Mouse (Mus musculus) adrenal gland, adult 8-10 months (tissue): ENCODE measurements around the gene Gm21974. TPM values are rescaled to one million over a fixed set of nuclear protein-coding genes. Genes with fewer than 3 reads are reported as not detected.
"Not testable (repeated sequence)": the region's sequence is repeated elsewhere in the genome, so short reads cannot be mapped to it uniquely, and the experiment has no call there.

Experiments
- DNase-seq: peaks from one replicate; pipeline ENCODE4 v3.0.0; 2022
- total RNA-seq, 4 experiments: library from RNA; stranded (reverse); gene quantifications; 2 replicates each; pipeline ENCODE4 v1.2.4; 2022

The Gm21974 gene
- total RNA-seq, 4 experiments from 2014 or later, result 0.38 TPM; not detected in 3

DNA sequence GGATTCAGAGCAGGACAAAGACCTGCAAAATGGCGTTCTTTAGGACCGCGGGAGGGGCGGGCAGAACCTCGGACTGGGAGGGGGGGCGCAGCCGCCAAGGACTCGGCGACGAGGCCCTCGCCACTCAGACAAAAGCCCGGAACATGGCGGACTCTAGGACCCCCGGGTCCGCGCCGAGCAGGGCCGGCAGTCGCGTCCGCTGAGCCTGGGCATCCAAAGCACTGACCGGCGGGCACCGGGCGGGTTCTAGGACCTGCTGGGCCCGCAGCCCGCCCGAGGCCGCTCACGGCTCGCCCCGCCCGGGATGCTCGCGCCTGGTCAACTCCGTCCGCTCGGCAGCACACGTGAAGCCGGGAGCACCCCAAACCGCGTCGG lies 19.6 kb downstream of the Gm21974 start:
- DNase-seq, result peak; percentile 87

- DNase-seq, result no peak
These were observed 20.2 kb downstream of the Gm21974 start for GRCm38 (mm10) chr7:127874812-127875626.

- no peak for DNase-seq
These were observed 25.0 kb downstream of the Gm21974 start for GRCm38 (mm10) chr7:127870136-127870821.

GRCm38 (mm10) chr7:127869149-127869810 lies 26.0 kb downstream of the Gm21974 start:
- DNase-seq, result no peak

DNA sequence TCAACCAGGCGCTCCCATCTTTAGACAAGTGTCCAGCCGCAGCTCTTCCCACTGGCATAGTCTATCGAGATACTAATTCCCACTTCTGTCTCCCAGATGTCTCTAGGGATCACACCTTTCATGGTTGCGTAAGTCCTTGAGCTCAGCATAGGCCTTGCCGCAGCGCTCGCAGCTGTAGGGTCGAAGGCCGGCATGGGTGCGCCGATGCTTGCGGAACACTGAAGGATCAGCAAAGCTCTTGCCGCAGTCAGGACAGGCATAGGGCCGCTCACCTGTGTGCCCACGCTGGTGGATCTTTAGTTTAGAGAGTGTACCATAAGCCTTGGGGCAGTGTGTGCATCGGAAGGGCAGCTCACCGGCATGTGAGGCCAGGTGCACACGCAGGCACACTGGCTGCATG lies 27.6 kb downstream of the Gm21974 start:
- DNase-seq, result no peak

DNA sequence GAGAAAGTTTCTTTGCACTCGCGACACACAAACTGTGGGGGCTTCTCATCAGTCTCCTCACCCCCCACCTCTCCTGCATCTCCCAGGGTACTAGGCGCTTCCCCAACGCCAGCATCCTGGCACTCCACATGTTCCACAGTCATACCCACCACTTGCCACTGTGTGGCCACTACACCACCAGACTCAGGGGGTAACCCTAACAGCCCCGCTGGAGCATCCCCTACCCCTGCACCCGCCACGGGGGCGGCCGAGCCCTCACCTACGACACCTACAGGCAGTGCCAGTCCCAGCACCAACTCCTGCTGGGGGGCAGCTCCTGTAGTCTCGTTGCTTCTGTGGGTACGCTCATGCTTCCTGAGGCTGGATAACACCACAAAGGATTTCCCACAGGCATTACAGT lies 28.8 kb downstream of the Gm21974 start:
- no peak for DNase-seq

- no peak for DNase-seq
These were observed 37.0 kb downstream of the Gm21974 start for GRCm38 (mm10) chr7:127858258-127858657.

DNA sequence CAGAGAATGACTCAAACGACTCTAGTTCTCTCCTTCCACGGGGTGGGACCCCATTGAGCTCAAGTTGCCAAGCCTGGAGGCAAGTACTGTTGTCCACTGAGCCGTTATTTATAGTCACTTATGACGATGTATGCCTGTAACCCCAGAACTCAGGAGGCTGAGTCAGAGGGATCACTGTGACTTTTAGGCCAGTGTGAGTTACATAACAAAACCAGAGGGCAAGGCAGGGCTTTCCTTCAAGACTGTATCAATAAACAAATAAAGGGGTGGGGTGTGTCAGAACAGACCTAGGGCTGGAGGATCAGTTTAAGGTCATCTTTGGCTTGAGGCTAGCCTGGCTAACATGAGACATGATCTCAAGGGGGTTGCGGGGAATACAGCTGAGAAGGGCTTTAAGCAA lies 44.3 kb downstream of the Gm21974 start:
- DNase-seq, result no peak

DNA sequence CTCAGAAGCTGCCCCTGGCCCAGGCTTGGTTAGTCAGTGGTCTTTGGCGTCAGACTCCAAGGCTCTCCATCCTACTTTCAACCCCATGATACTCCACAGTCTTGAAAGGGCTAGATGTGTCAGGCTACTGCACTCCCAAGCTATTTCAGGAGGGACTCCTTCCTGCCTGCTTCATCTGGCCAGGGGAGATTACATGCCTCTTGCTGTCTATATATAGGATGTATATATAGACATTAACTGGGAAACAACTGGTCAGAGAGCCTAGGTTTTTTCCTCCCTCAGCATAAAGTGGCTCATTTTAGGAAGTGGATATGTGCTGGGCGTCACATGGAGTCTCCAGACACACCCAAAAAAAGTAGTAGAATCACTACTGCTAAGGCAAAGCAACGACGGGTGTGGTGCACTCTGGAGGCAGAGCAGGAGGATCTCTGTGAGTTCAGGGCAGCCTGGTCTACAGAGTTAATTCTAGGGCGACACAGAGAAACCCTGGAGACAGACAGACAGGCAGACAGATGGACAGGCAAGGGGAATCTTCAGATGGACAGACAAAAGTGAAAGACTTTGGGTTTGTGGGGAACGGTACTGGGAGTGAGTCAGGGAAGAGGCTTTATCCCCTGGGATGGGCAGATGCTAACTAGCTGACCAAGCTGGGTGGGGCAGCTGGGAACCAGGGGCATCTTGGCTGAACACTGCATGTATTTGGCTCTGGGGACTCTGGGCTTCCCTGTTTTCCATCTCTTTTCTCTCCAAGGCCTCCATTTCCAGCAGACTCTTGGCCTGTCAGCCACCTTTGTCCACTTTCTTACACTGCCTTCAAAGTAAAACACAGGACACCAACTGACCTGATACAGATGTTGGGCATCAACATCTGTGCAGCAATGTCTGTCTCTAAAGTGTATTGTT lies 45.0 kb downstream of the Gm21974 start:
- DNase-seq, result no peak

DNA sequence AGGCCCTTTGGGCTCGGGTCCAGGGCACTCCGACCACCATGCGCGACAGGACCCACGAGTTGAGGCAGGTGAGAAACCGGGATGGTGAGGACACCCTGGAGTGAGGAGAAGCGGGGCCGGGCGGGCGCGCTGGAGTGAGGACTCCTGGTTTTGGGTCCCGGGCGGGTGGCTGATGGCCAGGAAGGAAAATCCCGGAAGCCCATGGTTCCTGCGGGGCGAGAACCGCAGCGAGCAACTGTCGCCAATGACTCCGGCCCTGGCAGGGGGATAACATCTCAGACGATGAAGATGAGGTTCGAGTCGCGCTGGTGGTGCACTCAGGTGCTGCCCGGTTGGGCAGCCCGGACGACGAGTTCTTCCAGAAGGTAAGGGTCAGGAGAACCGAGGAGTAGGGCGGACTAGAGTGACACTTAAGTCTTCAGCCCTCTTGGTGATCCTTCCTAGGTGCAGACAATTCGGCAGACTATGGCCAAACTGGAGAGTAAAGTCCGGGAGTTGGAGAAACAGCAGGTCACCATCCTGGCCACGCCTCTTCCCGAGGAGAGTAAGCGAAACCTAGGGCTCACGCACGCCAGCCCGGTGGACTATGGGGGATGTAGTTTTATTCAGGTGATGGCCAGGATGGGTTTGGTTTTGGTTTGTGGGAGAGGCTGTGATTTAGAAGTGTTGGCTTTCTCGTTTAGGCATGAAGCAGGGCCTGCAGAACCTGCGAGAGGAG lies 53.1 kb downstream of the Gm21974 start:
- peak; percentile 82 for DNase-seq

GRCm38 (mm10) chr7:127841340-127842000 lies 53.8 kb downstream of the Gm21974 start:
- peak; percentile 93 for DNase-seq

DNA sequence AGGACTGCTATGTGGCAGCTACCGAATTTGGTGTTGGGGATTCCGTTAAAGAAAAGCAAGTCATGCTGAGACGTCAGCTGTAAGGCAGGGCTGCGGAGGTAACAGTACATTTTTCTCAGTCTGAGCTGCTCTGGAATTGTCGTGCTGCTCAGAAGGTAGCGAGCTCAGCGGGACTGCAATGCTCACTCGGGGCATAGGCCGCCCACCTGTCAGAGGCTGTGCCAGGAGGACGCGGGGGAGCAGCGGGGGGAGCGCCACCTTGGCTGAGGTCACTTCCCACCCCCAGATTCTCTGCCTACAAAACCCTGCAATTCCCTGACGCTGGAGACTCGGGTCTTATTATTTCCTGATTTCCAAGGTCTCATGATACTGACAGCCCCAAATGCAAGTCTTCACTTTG lies 54.4 kb downstream of the Gm21974 start:
- peak; percentile 52 for DNase-seq

GRCm38 (mm10) chr7:127840031-127840430 lies 55.2 kb downstream of the Gm21974 start:
- DNase-seq, result not testable (repeated sequence)

DNA sequence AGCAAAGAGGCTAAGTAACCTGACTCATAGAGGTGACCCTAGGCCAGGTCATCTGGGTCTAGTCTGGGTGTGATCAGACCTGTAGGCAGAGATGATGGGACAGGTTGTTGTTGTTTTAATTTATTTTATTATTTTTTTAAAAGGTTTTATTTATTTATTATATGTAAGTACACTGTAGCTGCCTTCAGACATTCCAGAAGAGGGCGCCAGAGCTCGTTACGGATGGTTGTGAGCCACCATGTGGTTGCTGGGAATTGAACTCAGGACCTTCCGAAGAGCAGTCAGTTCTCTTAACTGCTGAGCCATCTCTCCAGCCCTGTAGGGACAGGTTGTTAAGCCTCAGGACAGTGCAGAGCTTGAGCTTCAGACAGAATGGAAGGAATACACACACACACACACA lies 57.4 kb downstream of the Gm21974 start:
- not testable (repeated sequence) for DNase-seq

DNA sequence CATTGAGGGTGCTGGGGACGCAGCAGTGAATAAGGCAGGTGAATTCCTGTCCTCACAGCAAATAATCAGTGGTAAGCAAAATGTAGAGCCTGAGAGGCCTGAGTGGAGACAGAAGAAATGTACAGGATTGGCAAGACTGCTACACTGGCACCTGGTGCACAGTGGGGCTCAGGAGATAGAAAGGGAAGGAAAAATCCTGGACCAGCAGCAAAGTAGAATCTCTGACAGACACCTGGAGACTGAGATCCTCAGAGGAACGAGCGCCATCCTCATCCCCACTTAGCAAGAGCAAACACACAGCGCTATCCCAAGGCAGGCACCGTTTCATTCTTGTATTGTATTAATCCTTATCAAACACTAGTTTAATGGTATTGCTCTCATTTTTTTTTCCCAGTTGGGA lies 57.8 kb downstream of the Gm21974 start:
- DNase-seq, result no peak

Other genes starting within 250 kb of the Gm21974 start
- gene Bcl7c, start 186.5 kb downstream of the Gm21974 start, total RNA-seq, result 100 to 1,000 TPM in 2 of 4 experiments, 10 to 100 TPM in 2; 75.9 to 120 (median 98.1) TPM
- 1 to 10 TPM; 2.2 to 4.5 (median 2.7) TPM for gene Ctf1, start 182.7 kb downstream of the Gm21974 start, total RNA-seq
- gene Ctf2, start 163.3 kb downstream of the Gm21974 start, total RNA-seq, result not detected
- 10 to 100 TPM; 13.5 to 18.6 (median 16.5) TPM for gene Fbxl19, start 150.9 kb downstream of the Gm21974 start, total RNA-seq
- 10 to 100 TPM; 30.1 to 37.2 (median 35.0) TPM for gene Orai3, start 125.6 kb downstream of the Gm21974 start, total RNA-seq
- gene Setd1a, start 118.8 kb downstream of the Gm21974 start, total RNA-seq, result 10 to 100 TPM; 39.6 to 54.6 (median 45.7) TPM
- gene Gm49388, start 109.8 kb downstream of the Gm21974 start, total RNA-seq, result 1 to 10 TPM; 4.2 to 8.9 (median 5.8) TPM
- 10 to 100 TPM; 33.8 to 44.9 (median 41.5) TPM for gene Hsd3b7, start 94.8 kb downstream of the Gm21974 start, total RNA-seq
- 100 to 1,000 TPM in 3 of 4 experiments, 10 to 100 TPM in 1; 84.9 to 143 (median 113) TPM for gene Stx4a, start 71.2 kb downstream of the Gm21974 start, total RNA-seq
- gene Stx1b, start 70.9 kb downstream of the Gm21974 start, total RNA-seq, result 1 to 10 TPM; 2.9 to 8.5 (median 6.3) TPM
- gene Zfp646, start 19.2 kb downstream of the Gm21974 start, total RNA-seq, result 10 to 100 TPM; 34.2 to 46.2 (median 40.2) TPM
- 10 to 100 TPM in 2 of 4 experiments, 1 to 10 TPM in 2; 8.0 to 15.1 (median 9.2) TPM for gene Zfp668, start 18.6 kb downstream of the Gm21974 start, total RNA-seq
- 1 to 10 TPM; 1.0 to 2.9 (median 1.6) TPM for gene Prss53, start 4.5 kb downstream of the Gm21974 start, total RNA-seq
- 10 to 100 TPM; 69.6 to 94.3 (median 79.1) TPM for gene Vkorc1, start 163 bp upstream of the Gm21974 start, total RNA-seq
- gene Bckdk, start 8.6 kb upstream of the Gm21974 start, total RNA-seq, result 100 to 1,000 TPM; 108 to 147 (median 120) TPM
- 10 to 100 TPM; 29.0 to 33.4 (median 31.1) TPM for gene Kat8, start 17.1 kb upstream of the Gm21974 start, total RNA-seq
- gene Prss8, start 34.6 kb upstream of the Gm21974 start, total RNA-seq, result under 1 TPM in 1 of 4 experiments, not detected in 3; 0.16 TPM
- gene Prss36, start 51.3 kb upstream of the Gm21974 start, total RNA-seq, result 10 to 100 TPM in 2 of 4 experiments, 1 to 10 TPM in 2; 8.4 to 10.5 (median 9.6) TPM
- gene Fus, start 72.0 kb upstream of the Gm21974 start, total RNA-seq, result 100 to 1,000 TPM; 106 to 430 (median 307) TPM
- 1 to 10 TPM; 4.0 to 5.8 (median 4.5) TPM for gene Pycard, start 98.4 kb upstream of the Gm21974 start, total RNA-seq
- under 1 TPM in 3 of 4 experiments, not detected in 1; 0.12 to 0.31 (median 0.24) TPM for gene Trim72, start 108.5 kb upstream of the Gm21974 start, total RNA-seq
- gene Itgam, start 167.2 kb upstream of the Gm21974 start, total RNA-seq, result 1 to 10 TPM; 5.6 to 6.9 (median 6.4) TPM
- gene Gm49368, start 167.2 kb upstream of the Gm21974 start, total RNA-seq, result under 1 TPM in 1 of 4 experiments, not detected in 3; 0.11 TPM
- gene Itgax, start 234.1 kb upstream of the Gm21974 start, total RNA-seq, result 1 to 10 TPM; 1.6 to 9.6 (median 5.1) TPM